Mouse (Mus musculus) cerebellum, adult 9-11 months (tissue): ENCODE measurements at regions not wholly inside any gene's neighbourhood (a gene's known extent, or its start where the extent isn't known, plus 50 kb on each side); places are given as distances from the start of the nearest gene placed in this dataset.
"Not testable (repeated sequence)": the region's sequence is repeated elsewhere in the genome, so short reads cannot be mapped to it uniquely, and the experiment has no call there.

Experiments
- DNase-seq: peaks from one replicate; pipeline ENCODE4 v3.0.0; 2022

DNA sequence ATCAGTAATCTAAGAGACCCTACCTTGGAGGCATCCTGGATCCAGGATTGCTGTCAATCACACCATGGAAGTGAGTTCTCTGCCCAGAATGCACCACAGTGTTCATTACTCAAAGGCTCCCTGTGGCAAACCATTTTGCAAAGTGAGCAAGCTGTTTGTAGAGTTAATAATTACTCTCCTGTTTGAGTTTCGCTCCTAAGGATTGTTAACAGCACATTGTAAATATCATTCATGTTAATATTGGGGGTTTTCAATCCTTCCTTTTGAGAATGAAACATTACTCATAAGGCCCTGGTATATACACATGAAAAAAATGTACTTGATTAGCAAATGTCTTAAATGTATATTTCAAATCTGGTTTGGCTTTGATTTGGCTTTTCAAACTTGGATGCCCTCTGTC lies 58.1 kb upstream of the Clstn2 start:
- DNase-seq: no peak

DNA sequence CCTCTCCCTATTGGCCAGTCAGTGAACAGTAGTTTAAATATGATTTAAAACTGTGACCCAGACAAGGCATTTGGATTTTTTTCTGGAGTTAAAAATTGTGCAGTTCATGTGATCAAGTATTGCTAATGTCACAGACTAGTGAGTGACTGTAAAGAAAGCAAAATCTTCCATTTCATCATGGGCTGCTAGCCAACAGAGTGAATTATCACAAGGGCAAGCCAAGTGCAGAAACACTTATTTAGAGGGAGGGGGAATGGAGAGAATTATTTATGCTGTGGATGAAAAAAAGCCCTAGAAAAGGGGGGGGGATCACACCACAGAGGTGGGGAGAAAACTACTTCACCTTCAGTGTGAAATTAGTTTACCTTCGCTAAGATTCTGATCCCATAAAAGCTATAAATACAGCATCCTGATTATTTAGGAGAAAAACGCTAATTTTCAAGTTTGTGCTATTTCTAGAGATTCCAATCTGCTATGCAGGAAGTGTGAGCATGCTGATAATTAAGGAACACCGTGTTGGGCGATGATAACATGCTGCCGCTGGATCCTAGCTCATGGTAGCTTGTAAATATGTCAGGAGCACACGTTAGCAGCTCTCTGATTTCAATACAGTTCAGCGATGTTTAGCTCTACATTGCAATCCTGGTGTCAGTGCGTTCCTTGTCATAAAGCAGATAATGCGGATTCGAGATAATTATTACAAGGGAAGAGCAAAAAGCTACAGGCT lies 62.2 kb upstream of the Clstn2 start:
- DNase-seq: no peak

DNA sequence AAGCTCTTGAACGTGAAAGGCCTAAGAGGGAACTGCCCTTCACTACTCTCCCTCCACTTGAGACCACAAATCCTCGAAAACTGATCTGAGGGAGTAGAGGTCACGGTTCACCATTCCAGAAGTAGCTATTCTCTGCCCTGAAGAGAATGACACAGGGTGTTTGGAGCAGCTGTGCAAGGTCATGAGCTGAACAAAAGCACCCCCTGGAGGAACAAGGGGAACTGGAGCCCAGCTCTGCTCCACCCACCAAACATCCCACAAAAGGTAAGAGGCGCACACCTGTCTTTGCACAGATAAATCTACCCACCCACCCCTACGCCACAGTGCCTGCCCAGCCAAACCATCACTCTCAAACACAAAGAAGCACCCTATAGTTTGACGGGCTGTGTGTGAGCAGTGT lies 90.4 kb upstream of the Clstn2 start:
- no peak for DNase-seq

DNA sequence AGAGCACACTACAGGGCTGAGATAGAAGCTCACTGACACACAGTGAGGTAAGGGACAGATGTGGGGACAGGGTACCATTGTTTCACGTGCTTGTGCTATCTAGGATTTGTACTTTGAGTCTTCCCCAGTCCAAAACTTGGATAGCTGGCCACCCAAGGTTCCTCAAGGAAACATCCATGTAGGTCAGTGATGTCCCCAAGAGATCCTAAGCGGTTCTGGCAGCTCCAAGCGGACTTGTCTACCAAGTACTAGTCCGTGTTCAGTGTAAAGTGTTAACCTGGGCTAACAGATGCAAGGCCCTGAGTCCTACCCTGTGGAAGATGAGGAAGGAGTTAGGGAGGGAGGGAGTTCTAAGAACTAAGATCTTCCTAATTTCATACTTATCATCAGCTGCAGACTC lies 96.6 kb upstream of the Clstn2 start:
- DNase-seq: no peak

DNA sequence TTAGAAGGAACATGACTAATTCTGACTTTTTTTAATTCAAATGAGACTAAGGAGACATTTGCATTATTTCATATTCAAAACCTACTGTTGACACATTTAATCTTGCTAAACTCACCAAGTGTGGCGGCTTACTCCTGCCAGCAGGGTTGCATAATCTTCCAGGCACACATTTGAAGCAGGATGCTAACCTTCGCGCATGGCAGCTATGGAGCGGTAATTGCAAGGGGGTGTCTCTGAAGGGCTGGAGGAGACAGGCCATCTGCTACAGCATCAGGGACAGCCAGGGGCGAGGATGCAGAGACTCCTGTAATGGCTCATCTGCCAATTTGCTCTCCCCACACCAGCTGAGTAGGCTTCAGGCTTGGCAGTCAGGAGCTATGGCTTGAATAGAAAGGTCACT lies 97.9 kb upstream of the Clstn2 start:
- DNase-seq: peak; percentile 87

DNA sequence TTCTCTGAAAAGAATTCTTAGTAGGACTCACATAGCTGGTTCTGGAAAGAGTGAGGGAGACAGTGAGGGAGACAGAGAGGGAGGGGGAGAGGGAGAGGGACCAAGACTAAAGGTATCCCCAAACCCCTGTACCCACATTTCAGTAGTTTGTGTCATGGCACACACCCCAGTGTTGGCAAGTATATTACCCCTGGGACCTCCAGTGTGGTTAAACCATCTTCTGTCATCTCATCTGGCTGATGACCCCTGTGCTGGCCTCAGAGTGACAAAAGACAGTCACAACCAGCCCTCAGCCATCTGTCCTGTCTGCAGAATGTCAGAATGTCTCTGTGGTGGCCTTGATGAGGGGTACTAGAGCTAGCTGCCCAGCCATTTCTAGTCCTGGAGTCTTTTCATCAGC lies 107.6 kb upstream of the Clstn2 start:
- DNase-seq: no peak

DNA sequence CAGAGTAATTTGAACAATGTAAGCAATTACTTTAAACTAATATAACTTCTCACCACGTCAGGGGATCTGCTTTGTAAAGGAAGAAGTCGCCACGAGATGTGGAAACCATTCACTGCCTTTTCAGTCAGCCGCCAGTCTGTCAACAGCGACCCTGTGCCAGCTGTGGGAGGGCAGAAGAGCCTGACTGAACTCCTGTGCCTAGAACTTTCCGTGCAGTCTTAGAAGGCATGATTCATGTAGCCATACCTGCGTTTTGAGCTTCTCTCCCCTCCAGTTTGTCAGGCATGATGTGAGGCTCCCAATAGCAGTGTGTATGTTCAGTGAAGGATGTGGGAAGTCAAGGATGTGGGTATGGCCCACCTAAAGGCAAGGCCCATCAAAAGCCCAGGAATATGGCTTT lies 109.1 kb upstream of the Clstn2 start:
- DNase-seq: no peak

DNA sequence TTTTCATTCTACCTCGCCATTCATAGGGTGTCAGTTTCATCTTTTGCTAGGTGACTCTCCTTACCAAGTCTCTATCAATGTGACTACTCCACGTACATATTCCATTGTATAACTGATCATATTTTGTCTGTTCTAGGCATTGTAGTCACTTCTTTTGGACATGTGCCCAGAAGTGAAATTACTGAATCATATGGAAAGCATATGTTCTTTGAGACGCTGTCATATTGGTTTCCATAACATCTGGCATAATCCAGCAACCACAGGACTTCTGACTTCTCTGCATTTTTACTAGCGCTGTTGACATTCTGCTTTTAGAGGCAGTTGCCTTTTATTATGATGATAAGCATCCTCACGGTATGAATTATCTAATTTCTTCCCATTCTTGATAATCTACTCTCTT lies 113.9 kb upstream of the Clstn2 start:
- DNase-seq: no peak

DNA sequence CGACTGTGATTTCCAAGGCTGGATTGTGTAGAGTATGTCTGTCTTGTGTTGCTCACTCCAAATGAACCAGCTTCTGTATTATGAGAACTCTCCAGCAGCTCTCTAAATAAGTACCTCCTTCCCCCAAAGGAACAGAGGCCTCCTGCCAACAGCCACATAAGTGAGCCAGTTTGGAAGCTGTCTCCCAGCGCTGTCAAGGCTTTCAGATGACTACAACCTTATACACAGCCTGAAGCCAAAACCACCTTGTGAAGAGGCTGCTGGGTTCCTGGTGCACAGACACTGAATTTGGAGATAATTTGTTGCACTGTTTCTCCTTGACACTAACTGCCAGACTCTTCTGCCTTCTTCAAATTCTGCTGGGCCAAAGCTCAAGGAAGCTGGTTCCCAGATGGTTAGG lies 125.4 kb upstream of the Clstn2 start:
- DNase-seq: no peak

DNA sequence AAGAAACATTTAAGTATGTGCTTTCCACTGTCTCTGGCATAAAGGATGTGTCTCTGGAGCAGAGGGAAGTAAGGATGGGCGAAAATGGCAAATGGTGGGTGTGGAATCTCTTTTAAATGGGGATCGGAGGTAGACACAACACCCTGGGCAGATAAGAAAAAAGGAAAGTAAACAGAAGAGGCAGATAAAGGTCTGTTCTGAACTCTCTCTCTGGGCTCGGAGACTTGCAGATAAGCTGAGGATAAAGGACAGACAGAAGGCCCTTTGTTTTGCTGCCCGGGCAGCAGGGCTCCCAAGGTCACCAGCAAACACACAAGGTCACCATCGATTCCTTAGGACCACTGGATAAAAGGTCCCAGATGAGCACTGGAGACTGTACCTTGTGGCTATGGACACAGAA lies 122.7 kb upstream of the Nmnat3 start:
- DNase-seq: no peak

DNA sequence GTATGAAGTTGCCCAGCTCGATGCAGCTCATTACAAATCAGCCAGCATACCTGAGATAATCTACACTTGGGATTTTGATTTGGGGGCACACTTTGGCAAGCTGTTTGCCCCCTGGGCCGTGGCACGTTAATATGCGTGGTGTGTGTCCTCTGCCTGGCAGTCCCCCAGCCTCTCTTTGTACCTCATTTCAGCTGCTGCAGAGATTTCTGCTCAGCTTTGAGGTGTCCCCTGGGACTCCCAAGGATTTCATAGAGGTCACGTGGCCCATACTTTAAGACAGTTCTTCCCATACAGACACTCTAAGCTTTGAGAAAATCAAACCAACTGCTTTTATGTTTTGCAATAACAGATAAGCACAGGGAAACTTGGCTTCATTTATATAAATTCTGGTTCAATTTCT lies 113.2 kb upstream of the Nmnat3 start:
- no peak for DNase-seq

DNA sequence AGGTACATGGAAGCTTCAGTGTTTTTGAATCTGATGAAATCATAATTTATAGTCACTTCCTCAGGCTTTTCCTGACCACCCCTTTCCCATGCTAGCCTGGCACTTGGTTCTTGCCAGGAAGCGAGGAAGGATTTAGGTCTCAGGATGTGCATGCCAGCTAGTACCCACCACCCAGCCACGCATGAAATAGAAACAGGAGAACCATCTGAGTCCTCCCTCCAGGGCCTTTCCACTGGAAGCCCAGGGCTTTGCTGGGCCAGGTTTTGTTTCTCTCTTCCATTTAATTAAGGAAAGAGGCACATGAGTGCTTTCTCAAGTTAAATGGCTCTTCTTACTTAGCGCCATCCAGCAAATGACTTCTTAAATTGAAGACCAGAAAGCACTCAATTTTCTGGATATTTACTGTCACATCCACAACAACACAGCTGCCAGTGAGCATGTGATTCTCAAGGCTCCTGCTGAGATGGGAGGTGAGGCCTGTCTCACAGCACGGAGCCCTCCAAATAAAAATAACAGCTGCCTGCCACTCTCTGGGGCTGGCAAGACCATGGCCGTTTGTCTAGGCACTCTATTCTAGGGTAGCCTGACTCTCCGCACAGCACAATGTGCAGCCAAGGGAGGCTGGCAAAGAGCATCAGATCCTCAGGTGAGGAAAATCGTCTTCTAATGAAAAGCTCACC lies 110.4 kb upstream of the Nmnat3 start:
- DNase-seq: no peak

DNA sequence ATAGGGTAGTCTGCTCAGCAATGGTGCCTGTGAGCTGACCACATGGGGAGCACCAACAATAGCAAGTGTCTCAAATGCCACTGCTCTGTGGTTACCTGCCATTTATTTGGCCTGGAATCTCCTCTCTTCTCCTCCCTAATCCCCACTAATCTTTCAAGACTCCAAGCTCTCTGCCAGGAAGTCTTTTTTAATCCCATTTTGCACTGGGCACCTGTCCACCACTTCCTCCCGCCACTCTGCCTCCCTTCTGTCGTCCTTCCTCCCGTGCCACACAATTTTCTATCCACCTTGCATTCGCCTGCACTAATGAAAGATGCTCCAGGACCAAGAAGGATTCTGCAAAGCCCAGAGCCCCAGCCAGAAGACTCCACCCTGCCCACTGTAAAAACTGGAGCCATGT lies 106.5 kb upstream of the Nmnat3 start:
- DNase-seq: peak; percentile 68

DNA sequence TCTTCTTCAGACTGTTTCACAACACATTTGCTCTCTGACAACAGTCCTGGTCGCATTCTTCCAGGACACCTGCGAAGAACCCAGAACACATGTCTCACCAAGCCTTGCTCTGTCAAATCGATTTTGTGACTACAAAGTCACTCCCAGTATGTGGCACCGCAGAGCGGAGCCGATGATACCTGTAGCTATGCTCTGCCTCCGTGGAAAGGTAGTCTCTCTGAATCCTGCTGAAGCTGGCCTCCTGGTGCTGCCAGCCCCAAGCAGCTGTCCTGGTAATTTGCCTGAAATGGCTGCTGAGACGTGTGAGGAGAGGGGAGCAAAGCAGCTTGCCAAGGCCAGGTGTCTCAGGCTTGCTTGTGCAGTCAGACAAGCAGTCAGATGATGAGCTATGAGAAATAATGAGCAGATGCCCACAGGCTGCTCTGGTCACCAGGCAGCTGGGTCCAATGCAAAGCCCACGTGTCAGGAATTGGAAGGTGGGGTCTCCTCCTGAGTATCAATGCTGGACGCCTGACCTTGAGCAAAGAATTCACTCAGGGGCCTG lies 100.4 kb upstream of the Nmnat3 start:
- no peak for DNase-seq

DNA sequence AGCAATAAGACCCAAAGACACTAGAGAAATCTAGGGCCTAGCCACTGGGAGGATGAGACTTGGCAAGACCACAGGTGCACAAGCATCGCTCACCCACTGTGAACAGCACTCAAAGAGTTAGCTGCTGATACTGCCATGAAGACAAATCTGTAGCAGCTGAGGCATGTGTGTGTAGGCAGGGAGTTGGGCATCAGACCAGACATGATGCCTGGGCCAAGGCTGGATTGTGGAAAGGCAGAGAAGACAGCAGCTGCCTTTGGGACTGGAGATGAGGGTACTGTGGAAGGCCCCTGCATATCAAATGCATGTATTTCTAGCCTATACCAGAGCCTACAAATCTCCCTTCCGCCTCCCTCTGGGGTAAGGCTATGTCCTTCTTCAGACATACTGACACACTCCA lies 92.9 kb upstream of the Nmnat3 start:
- DNase-seq: peak; percentile 24

DNA sequence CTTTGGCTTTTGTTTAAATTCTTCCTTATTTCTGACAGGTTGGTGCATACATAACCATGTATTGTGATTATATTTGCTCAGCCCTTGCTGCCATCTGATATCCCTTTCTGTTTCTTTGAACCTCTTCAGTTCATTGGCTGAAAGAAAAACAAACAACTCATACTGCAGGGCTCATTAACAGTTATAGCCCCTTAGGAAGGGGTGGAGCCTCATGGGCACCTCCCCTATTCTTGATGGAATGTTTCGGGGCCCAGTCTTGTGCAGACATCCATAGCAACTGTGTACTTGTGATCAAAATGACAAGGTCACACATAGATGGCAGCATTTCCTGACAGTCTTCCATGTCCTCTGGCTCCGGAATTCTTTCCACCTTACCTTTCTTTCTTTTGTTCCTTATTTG lies 68.4 kb upstream of the Nmnat3 start:
- no peak for DNase-seq

DNA sequence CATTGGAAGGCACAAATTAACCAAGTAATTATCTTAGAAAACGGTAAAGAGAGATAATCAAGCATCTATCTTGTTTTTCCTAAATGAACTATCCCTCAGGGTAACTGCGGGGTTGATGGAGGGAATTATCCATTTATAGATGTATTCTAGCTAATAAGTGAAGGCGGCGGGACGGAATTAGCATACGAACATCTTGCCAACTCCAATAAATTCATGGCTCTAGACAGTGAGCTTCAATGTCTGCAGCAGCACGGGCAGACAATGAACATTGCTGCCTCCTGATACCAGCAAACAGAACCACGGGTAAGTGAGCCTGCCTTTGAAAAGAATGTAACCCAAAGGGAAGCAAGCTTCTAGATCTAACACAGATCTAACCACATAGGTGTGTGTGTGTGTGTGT lies 66.9 kb upstream of the Nmnat3 start:
- no peak for DNase-seq

DNA sequence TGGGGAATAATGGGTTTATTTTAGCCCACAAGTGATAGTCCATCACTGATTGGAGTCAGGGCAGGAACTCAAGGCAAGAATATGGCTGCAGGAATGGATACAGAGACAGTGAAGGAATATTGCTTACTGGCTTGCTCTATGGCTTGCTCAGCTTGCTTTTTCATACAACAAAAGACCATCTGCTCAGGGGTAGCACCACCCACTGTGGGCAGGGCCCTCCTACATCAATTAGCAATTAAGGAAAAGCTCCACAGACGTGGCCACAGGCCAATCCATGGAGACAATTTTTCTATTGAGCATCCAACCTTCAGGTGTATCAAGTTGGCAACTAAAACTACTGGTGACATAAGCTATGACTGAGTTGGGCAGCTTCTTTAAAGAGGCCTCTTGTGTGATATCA lies 65.5 kb upstream of the Nmnat3 start:
- DNase-seq: no peak

DNA sequence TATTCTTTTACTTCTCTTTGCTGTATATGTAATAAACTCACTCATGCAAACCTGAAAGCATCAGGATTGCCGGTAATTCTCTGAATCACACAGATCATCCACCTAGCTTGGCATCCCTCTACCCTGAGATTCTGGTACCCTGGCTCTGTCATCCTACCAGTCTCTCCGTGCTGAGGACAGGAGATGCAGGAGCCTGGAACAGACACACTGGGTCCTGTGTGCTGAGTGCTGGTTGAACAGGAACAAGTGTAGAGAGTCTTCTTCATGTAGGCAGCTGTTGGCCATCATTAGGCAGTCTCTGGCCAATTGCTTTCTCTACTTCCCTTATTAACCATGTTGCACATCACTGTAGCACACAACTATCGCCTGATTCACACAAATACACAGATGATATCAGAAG lies 59.0 kb upstream of the Nmnat3 start:
- no peak for DNase-seq

DNA sequence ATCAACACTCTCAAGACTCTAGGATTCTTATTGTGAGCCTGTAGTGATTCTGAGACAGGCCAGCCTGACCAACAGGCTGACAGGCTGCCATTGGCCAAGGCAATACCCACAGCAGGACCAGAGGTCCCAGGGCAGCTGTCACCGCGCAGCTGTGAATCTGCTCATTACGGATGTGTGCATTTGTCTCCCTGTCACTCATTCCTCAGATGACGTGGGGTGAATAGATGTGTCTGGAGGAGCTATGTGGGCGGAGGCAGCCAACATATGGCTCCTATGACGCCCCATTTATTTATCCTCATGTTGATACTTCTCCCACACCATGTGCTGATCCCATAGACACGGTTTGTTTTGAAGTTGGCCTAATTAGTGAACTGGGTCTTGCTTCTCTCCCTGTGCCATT lies 58.3 kb upstream of the Nmnat3 start:
- no peak for DNase-seq

DNA sequence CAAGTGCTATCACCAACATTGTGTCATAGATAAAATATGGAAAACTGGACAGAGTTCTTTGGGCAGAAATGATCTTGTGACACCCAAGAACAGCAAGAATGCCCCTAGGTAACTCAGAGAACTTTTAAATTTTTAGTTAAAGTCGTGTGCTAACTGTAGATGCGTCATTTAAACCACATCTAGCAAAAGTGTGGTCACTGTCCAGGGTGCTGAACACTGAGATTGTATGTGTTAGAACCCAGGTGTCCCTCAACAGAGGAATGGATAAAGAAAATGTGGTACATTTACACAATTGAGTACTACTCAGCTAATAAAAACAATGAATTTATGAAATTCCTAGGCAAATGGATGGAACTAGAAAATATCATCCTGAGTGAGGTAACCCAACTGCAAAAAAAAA lies 52.5 kb upstream of the Nmnat3 start:
- not testable (repeated sequence) for DNase-seq
